Mouse (Mus musculus): ENCODE measurements at regions not wholly inside any gene's neighbourhood (a gene's known extent, or its start where the extent isn't known, plus 50 kb on each side); places are given as distances from the start of the nearest gene placed in this dataset.
"Not testable (repeated sequence)": the region's sequence is repeated elsewhere in the genome, so short reads cannot be mapped to it uniquely, and the experiment has no call there.

- intact Hi-C loops (cut with DNase I; ENCODE audit: low total_unique reads) = no loop called here
- DNase-seq = no peak
Observed at GRCm38 (mm10) chr11:114500416-114500815, 167.9 kb upstream of the Rpl38 start.

GRCm38 (mm10) chr11:114499665-114500064 lies 168.7 kb upstream of the Rpl38 start:
- no peak for DNase-seq

GRCm38 (mm10) chr11:114495520-114495921 lies 172.8 kb upstream of the Rpl38 start:
- DNase-seq = no peak

More at GRCm38 (mm10) chr11:114499665-114500064, 168.7 kb upstream of the Rpl38 start:
- intact Hi-C loops (cut with DNase I; ENCODE audit: low total_unique reads) = no loop called here

GRCm38 (mm10) chr11:114486455-114486854 lies 181.9 kb upstream of the Rpl38 start:
- intact Hi-C loops (cut with DNase I; ENCODE audit: low total_unique reads) = no loop called here
- no peak for DNase-seq

More at GRCm38 (mm10) chr11:114495520-114495921, 172.8 kb upstream of the Rpl38 start:
- intact Hi-C loops (cut with DNase I; ENCODE audit: low total_unique reads) = no loop called here

- intact Hi-C loops (cut with DNase I; ENCODE audit: low total_unique reads) = no loop called here
- no peak for DNase-seq
Observed at GRCm38 (mm10) chr11:114485429-114485828, 182.9 kb upstream of the Rpl38 start.

- intact Hi-C loops (cut with DNase I; ENCODE audit: low total_unique reads) = no loop called here
- DNase-seq = no peak
Observed at GRCm38 (mm10) chr11:114484668-114484953, 183.7 kb upstream of the Rpl38 start.

GRCm38 (mm10) chr11:114483823-114484667 lies 184.3 kb upstream of the Rpl38 start:
- DNase-seq = no peak
- intact Hi-C loops (cut with DNase I; ENCODE audit: low total_unique reads) = no loop called here

- intact Hi-C loops (cut with DNase I; ENCODE audit: low total_unique reads); DNase-seq: not testable (repeated sequence)
Observed at GRCm38 (mm10) chr11:114483350-114483749, 185.0 kb upstream of the Rpl38 start.

GRCm38 (mm10) chr11:114482070-114482469 lies 186.3 kb upstream of the Rpl38 start:
- intact Hi-C loops (cut with DNase I; ENCODE audit: low total_unique reads) = no loop called here
- DNase-seq = no peak

- DNase-seq = no peak
- intact Hi-C loops (cut with DNase I; ENCODE audit: low total_unique reads) = no loop called here
Observed at GRCm38 (mm10) chr11:114481037-114481436, 187.3 kb upstream of the Rpl38 start.

GRCm38 (mm10) chr11:114480119-114480540 lies 188.2 kb upstream of the Rpl38 start:
- DNase-seq = no peak
- intact Hi-C loops (cut with DNase I; ENCODE audit: low total_unique reads) = no loop called here

GRCm38 (mm10) chr11:114478736-114479135 lies 189.6 kb upstream of the Rpl38 start:
- DNase-seq = no peak
- intact Hi-C loops (cut with DNase I; ENCODE audit: low total_unique reads) = no loop called here

- intact Hi-C loops (cut with DNase I; ENCODE audit: low total_unique reads) = no loop called here
- DNase-seq = no peak
Observed at GRCm38 (mm10) chr11:114477365-114477764, 191.0 kb upstream of the Rpl38 start.

GRCm38 (mm10) chr11:114472501-114473260 lies 195.6 kb upstream of the Rpl38 start:
- intact Hi-C loops (cut with DNase I; ENCODE audit: low total_unique reads) = no loop called here
- DNase-seq = no peak

- DNase-seq = peak; percentile 86
- intact Hi-C loops (cut with DNase I; ENCODE audit: low total_unique reads) = loop anchor here (10.0 kb wide), 1 partner anchor 614 kb away; no protein-coding TSS in a partner anchor
Observed at GRCm38 (mm10) chr11:114468394-114468793, 199.9 kb upstream of the Rpl38 start.

GRCm38 (mm10) chr11:114467803-114468202 lies 200.5 kb upstream of the Rpl38 start:
- peak; percentile 30 for DNase-seq
- intact Hi-C loops (cut with DNase I; ENCODE audit: low total_unique reads) = loop anchor here (10.0 kb wide), 1 partner anchor 613 kb away; no protein-coding TSS in a partner anchor

GRCm38 (mm10) chr11:114465486-114465885 lies 202.8 kb upstream of the Rpl38 start:
- no peak for DNase-seq
- intact Hi-C loops (cut with DNase I; ENCODE audit: low total_unique reads) = loop anchor here (10.0 kb wide), 1 partner anchor 611 kb away; no protein-coding TSS in a partner anchor

GRCm38 (mm10) chr11:114462755-114463374 lies 205.5 kb upstream of the Rpl38 start:
- peak; percentile 59 for DNase-seq
- intact Hi-C loops (cut with DNase I; ENCODE audit: low total_unique reads) = loop anchor here (10.0 kb wide), 1 partner anchor 608 kb away; no protein-coding TSS in a partner anchor

GRCm38 (mm10) chr11:114454876-114455330 lies 213.4 kb upstream of the Rpl38 start:
- DNase-seq = no peak
- intact Hi-C loops (cut with DNase I; ENCODE audit: low total_unique reads) = no loop called here

Measured in gastrocnemius, postnatal 14 days (tissue).